Mouse (Mus musculus) stomach, embryonic 16.5 days (tissue): ENCODE results near the gene Pigr. TPM values are rescaled to one million over a fixed set of nuclear protein-coding genes. Genes with fewer than 3 reads are reported as not detected.

Experiments
- ATAC-seq: fragments of 200-750 bp; cut with Nextera tagmentation; 2 replicates; pipeline ENCODE4 v1.8.0; 2017; ENCODE audit warnings: moderate number of reproducible peaks, moderate TSS enrichment; ENCODE audit not compliant: insufficient read depth, low FRiP score
- H3K27ac ChIP-seq: fragments of 300-500 bp; sonication (generic); 2 replicates; pipeline ENCODE4 v1.5.1; 2014; ENCODE audit warnings: low read length
- H3K27me3 ChIP-seq: fragments of 300-500 bp; sonication (generic); 2 replicates; pipeline ENCODE4 v1.6.1; 2014; ENCODE audit warnings: low read length, control low read depth, mixed read lengths; ENCODE audit not compliant: control insufficient read depth, insufficient read depth
- H3K36me3 ChIP-seq: fragments of 300-500 bp; sonication (generic); 2 replicates; pipeline ENCODE4 v1.6.1; 2014; ENCODE audit warnings: low read length; ENCODE audit not compliant: control insufficient read depth, insufficient read depth
- H3K4me1 ChIP-seq: fragments of 300-500 bp; sonication (generic); 2 replicates; pipeline ENCODE4 v1.6.1; 2014; ENCODE audit warnings: low read length, control low read depth, mixed read lengths; ENCODE audit not compliant: control insufficient read depth, insufficient read depth
- H3K4me2 ChIP-seq: fragments of 300-500 bp; sonication (generic); 2 replicates; pipeline ENCODE4 v1.6.1; 2014; ENCODE audit warnings: low read depth, low read length, mixed read lengths
- H3K4me3 ChIP-seq: fragments of 300-500 bp; sonication (generic); replicated peaks from 2 replicates; pipeline ENCODE4 v1.5.1; 2014; ENCODE audit warnings: mild to moderate bottlenecking, low read length
- H3K9ac ChIP-seq: fragments of 300-500 bp; sonication (generic); 2 replicates; pipeline ENCODE4 v1.6.1; 2014; ENCODE audit warnings: low read length
- H3K9me3 ChIP-seq: fragments of 300-500 bp; sonication (generic); replicated peaks from 2 replicates; pipeline ENCODE4 v1.6.1; 2016; ENCODE audit warnings: low read length, control low read depth; ENCODE audit not compliant: control insufficient read depth
- WGBS: fragments of 180-500 bp; shearing (Covaris S2); extraction: QIAGEN DNeasy Blood & Tissue Kit; methylation state at CpG from one replicate; pipeline ENCODE4 v1.1.7; 2014; 5-methylcytosine and 5-hydroxymethylcytosine counted together
- polyA plus RNA-seq: library from polyadenylated mRNA; unstranded; fragments of >200 nt; fragmentation: Nextera tagmentation; extraction: Ambion mirVana; gene quantifications from 2 replicates; pipeline ENCODE4 v1.2.1, GENCODE M21; 2015

The Pigr gene
- polyA plus RNA-seq, 1 experiment from 2014 or later: 0.70 TPM

DNA sequence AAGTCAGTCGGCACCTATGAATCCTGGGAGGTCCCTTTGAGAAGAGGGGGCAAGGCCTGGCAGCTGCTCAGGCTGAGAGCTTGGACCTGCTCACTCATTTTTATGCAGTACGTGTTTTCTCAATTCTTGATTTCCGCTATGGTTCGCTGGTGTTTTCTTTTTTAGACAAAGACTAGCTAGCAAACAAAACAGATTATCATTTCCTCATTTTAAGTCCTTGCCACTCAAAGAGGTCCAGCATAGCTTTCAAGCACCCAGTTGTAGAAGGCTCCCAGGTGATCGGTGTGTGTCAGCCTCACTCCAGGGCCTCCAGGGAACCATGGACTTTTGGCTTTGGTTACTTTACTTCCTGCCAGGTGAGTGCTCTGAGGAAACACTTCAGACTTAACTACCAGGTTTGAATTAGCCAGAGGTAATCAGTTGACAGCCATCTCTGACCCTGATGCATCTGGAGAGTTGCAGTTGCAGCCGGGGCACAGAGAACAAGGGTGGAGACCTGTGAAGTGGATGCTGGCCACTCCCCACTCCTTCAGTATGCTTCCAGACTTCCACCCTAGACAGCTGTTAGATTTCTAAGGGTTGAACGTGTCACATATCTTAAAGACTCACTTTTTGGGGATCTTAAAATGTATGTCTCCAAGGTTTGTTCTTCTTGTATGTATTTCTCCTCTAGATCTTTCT lies 39.2 kb downstream of the Pigr start, which contains the start of gene Fcmr:
Gene Fcmr, plus strand, starts transcription at position 129 of the 681 bp plus-strand sequence.
- no peak for ATAC-seq
- Histone ChIP-seq H3K4me2 (no peak within 1 kb of the TSS), H3K4me3 (no peak within 1 kb of the TSS), H3K4me1 (no peaks in the 10 kb centered on the region), H3K27ac (no peak within 1 kb of the TSS), H3K9ac (no peak within 1 kb of the TSS), H3K27me3 (no peaks in the 10 kb centered on the region), H3K36me3 (no peaks in the 10 kb centered on the region), H3K9me3 (no peaks in the 10 kb centered on the region)
- 78% methylated on average over 7 of the region's 7 CpGs for WGBS

DNA sequence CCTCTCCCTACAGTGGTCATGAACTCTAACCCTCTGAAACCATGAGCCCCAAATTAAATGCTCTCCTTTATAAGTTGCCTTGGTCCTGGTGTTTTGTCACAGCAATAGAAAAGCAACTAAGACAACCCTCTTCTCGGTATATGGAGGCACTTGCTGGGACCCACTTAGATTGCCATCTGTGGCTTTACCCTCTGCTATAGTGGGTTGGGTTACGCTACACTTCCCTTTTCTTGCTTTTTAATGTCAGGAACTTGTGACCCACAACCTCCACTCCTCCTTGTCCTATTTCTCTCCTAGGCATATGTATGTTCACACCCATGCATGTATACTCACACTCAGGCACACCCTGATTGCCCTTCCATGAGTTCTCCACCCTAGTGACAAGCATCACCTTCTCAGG lies 46.4 kb downstream of the Pigr start:
- 0 out of 2 replicates have a peak, but pooled peaks cover 6% of the 10 kb centered on the region for H3K27me3 ChIP-seq
- H3K4me2 ChIP-seq: no peak overlapping the region
- no peak overlapping the region for H3K27ac ChIP-seq
- no peaks in the 10 kb centered on the region for H3K9me3 ChIP-seq
- no peak overlapping the region for H3K4me3 ChIP-seq
- no peak overlapping the region for H3K9ac ChIP-seq
- ATAC-seq: no peak
- H3K4me1 ChIP-seq: no peaks in the 10 kb centered on the region
- WGBS: 79% methylated on average over 2 of the region's 2 CpGs
- no peaks in the 10 kb centered on the region for H3K36me3 ChIP-seq

DNA sequence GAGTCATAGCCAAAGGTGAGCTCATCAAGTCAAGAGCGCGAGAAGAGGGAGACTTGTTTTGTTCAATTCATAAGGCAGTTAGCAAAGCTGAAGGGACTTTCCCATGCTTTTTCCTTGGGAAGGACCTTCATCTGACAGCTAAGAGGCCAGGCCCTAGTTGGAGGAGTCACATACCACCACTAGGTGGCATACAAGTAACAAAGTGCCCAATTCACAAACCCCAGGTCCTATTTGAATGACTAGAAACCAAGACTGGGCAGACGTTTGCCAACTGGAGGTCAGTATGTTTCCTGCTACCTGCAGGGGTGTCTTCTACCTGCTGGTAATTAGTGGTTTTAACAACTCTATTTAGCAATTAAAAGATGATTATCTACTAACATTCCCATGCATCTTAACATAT lies 48.7 kb downstream of the Pigr start:
- WGBS: 32% methylated on average over 3 of the region's 3 CpGs
- ATAC-seq: no peak
- Histone ChIP-seq H3K36me3 (no peaks in the 10 kb centered on the region), H3K9me3 (no peaks in the 10 kb centered on the region), H3K4me2 (no peak overlapping the region), H3K27me3 (peaks cover 11% of the 10 kb centered on the region; the same call in 1 of the 2 replicates), H3K4me1 (no peaks in the 10 kb centered on the region), H3K9ac (no peak overlapping the region), H3K27ac (no peak overlapping the region), H3K4me3 (no peak overlapping the region)

DNA sequence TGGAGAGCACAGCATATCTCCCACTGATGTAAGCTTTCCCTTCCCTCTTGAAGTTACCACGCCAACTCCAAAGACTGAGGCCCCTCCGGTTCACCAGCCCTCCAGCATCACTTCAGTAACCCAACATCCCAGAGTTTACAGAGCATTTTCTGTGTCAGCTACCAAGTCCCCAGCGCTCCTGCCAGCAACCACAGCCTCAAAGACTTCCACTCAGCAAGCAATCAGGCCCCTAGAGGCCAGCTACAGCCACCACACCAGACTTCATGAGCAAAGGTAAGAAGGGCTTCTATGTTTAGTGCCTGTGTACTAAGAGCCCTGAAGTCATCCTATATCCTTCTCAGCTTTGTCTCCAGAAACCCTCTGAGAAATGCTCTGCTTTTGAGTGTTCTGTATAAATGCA lies 49.4 kb downstream of the Pigr start:
- H3K36me3 ChIP-seq: no peaks in the 10 kb centered on the region
- ATAC-seq: no peak
- WGBS: 71% methylated on average over 3 of the region's 3 CpGs
- peaks cover 11% of the 10 kb centered on the region; the same call in 1 of the 2 replicates for H3K27me3 ChIP-seq
- H3K4me3 ChIP-seq: no peak overlapping the region
- no peaks in the 10 kb centered on the region for H3K9me3 ChIP-seq
- no peaks in the 10 kb centered on the region for H3K4me1 ChIP-seq
- H3K4me2 ChIP-seq: no peak overlapping the region
- no peak overlapping the region for H3K27ac ChIP-seq
- H3K9ac ChIP-seq: no peak overlapping the region

DNA sequence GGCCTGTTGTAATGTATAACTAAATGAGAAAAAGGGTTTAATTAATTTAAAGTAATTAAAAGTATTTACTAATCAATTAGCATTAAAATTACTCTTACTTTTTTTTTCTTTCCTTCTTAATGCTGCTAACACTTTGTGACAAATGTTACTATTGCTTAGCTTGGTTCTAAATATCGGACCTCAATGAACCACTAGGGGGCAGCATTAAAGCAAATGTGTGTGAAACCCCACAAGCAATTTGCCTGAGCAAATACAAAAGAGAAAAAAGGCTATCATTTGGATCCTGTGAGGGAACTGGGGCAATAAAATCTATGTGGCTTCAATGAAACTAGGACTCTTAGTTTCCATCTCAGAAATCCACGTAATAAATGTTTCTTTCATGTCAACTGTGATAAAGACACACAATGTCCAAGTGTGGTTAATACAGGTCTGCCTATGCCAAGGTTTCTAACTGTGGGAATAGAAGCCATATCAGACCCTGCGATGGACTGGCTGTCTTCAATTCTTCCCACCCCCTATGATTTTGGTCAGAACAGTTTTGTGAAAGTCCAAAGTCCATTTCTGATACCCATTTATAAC lies 50.5 kb downstream of the Pigr start:
- H3K4me2 ChIP-seq: no peak overlapping the region
- no peaks in the 10 kb centered on the region for H3K4me1 ChIP-seq
- 18% methylated on average over 3 of the region's 3 CpGs for WGBS
- peaks cover 11% of the 10 kb centered on the region; the same call in 1 of the 2 replicates for H3K27me3 ChIP-seq
- H3K36me3 ChIP-seq: no peaks in the 10 kb centered on the region
- no peaks in the 10 kb centered on the region for H3K9me3 ChIP-seq
- no peak overlapping the region for H3K9ac ChIP-seq
- no peak for ATAC-seq
- no peak overlapping the region for H3K4me3 ChIP-seq
- no peak overlapping the region for H3K27ac ChIP-seq

DNA sequence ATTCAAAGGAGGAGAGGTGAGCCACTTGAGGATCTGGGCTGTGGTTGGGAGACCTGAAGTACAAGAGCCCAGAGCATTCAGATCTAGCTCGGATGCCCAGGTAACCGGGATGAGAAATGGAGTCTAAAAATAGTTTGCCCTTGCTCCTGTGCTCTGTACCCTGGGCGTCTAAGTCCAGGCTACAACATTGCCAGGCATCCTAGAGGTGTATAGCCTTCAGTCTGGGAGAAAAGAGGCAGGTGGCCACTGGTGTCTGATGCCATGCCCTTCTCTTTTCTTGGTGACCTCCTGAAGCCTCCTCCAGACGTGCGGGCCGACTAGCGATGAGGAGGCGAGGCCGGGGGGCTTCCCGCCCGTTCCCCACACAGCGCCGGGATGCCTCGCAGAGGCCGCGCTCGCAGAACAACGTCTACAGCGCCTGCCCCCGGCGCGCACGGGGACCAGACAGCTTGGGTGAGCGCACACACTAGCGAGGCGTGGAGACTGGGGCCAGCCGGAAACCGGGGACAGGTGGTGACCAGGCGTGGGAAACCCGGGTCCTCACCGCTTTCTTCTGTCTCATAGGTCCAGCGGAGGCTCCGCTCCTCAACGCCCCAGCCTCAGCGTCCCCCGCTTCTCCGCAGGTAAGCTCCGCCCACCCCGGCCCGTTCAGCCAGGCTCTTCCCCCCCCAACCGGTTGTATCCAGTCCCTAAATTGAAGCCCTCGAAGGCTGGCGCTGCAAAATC lies 51.6 kb downstream of the Pigr start:
- Histone ChIP-seq H3K9ac (peak overlapping the region; percentile 47; the same call in 1 of the 2 replicates), H3K9me3 (no peaks in the 10 kb centered on the region)
- 3% methylated on average over 43 of the region's 43 CpGs for WGBS

DNA sequence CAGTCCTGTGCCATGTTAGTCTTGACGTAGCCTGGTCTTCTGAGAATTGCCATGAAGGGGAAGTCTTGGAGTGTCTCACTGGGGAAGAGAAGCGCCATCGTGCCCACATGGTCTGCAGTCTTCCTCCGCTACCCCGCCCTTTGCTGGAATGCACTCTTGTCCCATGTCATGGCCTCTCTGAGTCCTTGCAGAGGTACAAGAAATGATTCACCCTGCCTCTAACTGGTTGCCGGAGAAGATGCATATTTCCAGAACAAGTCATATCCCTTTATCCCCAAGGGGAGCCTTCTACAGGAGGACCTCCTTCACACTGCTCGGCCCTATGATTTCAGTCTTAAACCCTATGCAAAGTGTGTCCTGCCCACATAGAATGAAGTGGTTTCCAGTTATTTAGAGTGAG lies 53.4 kb downstream of the Pigr start:
- ATAC-seq: no peak
- H3K27ac ChIP-seq: no peak overlapping the region
- H3K4me2 ChIP-seq: no peak overlapping the region
- no peak overlapping the region for H3K4me3 ChIP-seq
- peaks cover 11% of the 10 kb centered on the region; the same call in 1 of the 2 replicates for H3K27me3 ChIP-seq
- H3K4me1 ChIP-seq: no peaks in the 10 kb centered on the region
- no peak overlapping the region for H3K9ac ChIP-seq
- WGBS: 86% methylated on average over 7 of the region's 7 CpGs
- H3K36me3 ChIP-seq: no peaks in the 10 kb centered on the region
- no peaks in the 10 kb centered on the region for H3K9me3 ChIP-seq

More for the DNA sequence above, 51.6 kb downstream of the Pigr start:
- no peaks in the 10 kb centered on the region for H3K36me3 ChIP-seq
- H3K4me3 ChIP-seq: peak overlapping the region; percentile 44
- H3K4me1 ChIP-seq: no peaks in the 10 kb centered on the region
- ATAC-seq: no peak
- H3K27me3 ChIP-seq: peaks cover 11% of the 10 kb centered on the region; the same call in 1 of the 2 replicates
- no peak overlapping the region for H3K27ac ChIP-seq
- peak overlapping the region; percentile 74 for H3K4me2 ChIP-seq

DNA sequence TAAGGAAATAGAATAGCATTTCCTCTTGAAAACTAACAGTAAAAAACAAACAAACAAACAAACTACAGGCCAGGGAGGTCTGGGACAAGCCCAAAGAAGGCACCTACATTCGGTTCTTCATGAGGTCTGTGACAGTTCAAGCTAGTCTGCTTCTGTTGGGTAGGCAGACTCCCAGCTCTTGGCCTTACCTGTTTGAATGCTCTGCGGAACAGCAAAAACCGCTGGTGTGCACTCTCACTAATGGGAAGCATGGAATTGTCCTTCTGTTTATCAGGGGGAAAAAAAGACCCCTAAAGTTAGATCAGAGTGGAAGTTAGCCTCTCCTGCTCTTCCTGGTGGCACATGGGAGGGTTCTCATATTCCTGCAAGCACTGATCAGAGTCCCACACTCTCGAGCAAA lies 56.7 kb downstream of the Pigr start:
- H3K27ac ChIP-seq: no peak overlapping the region
- 77% methylated on average over 4 of the region's 4 CpGs for WGBS
- no peak overlapping the region for H3K9ac ChIP-seq
- no peak overlapping the region for H3K4me3 ChIP-seq
- no peak overlapping the region for H3K4me2 ChIP-seq
- no peaks in the 10 kb centered on the region for H3K4me1 ChIP-seq
- no peaks in the 10 kb centered on the region for H3K9me3 ChIP-seq
- no peaks in the 10 kb centered on the region for H3K36me3 ChIP-seq
- H3K27me3 ChIP-seq: peaks cover 5% of the 10 kb centered on the region; the same call in 1 of the 2 replicates
- ATAC-seq: no peak

DNA sequence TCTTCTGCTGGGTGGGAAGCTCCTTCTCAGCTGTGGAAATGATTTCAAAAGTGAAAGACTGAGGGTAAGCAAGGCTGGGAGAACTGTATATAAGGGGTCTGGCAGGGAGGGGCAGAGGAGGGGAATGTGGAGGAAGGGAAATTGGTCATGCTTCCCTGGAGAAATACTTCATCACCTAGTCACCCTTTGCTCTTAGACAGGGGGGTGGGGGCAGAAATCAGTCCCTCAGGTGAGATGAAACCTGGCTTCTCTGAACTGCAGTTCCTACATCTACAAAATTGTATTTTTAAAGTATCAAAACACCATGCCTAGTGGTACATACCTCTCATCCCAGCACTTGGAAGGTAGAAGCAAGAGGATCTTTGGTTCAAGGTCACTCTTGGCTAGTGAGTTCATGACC lies 60.9 kb downstream of the Pigr start, which contains the start of gene Il24:
Gene Il24, minus strand, starts transcription at position 101 of the 400 bp plus-strand sequence.
- Histone ChIP-seq H3K36me3 (no peaks in the 10 kb centered on the region), H3K4me1 (no peaks in the 10 kb centered on the region), H3K27ac (no peak within 1 kb of the TSS), H3K4me2 (no peak within 1 kb of the TSS), H3K9me3 (no peaks in the 10 kb centered on the region), H3K9ac (no peak within 1 kb of the TSS), H3K4me3 (no peak within 1 kb of the TSS), H3K27me3 (no peaks in the 10 kb centered on the region)
- no peak for ATAC-seq
